Mouse (Mus musculus) brain, embryonic 14.5 days (tissue): ENCODE data around the gene Crebl2. TPM values are rescaled to one million over a fixed set of nuclear protein-coding genes. Genes with fewer than 3 reads are reported as not detected.

Source experiments
- DNase-seq: peaks from one replicate; pipeline ENCODE4 v3.0.0-alpha.2; 2011; ENCODE audit warnings: low read depth
- CTCF ChIP-seq: fragments of 200-500 bp; IDR thresholded peaks from 2 replicates; pipeline ENCODE4 v1.5.1; 2012; ENCODE audit warnings: inconsistent platforms, mild to moderate bottlenecking, moderate library complexity, borderline replicate concordance; ENCODE audit not compliant: insufficient read depth, insufficient read length; ENCODE audit errors: extremely low read depth
- POLR2A ChIP-seq: fragments of 200-500 bp; IDR thresholded peaks from 2 replicates; pipeline ENCODE4 v1.6.1; 2012; ENCODE audit warnings: mild to moderate bottlenecking, inconsistent platforms, borderline replicate concordance; ENCODE audit not compliant: poor library complexity, insufficient read depth, insufficient read length, severe bottlenecking; ENCODE audit errors: extremely low read depth
- polyA plus RNA-seq: library from polyadenylated mRNA; depleted of rRNA; stranded (reverse); fragments of >200 nt; gene quantifications from 2 replicates; pipeline ENCODE4 v1.2.3, GENCODE M21; 2012; rRNA removed

Crebl2 gene
- 8.4 and 8.8 TPM in 2 replicates for polyA plus RNA-seq

DNA sequence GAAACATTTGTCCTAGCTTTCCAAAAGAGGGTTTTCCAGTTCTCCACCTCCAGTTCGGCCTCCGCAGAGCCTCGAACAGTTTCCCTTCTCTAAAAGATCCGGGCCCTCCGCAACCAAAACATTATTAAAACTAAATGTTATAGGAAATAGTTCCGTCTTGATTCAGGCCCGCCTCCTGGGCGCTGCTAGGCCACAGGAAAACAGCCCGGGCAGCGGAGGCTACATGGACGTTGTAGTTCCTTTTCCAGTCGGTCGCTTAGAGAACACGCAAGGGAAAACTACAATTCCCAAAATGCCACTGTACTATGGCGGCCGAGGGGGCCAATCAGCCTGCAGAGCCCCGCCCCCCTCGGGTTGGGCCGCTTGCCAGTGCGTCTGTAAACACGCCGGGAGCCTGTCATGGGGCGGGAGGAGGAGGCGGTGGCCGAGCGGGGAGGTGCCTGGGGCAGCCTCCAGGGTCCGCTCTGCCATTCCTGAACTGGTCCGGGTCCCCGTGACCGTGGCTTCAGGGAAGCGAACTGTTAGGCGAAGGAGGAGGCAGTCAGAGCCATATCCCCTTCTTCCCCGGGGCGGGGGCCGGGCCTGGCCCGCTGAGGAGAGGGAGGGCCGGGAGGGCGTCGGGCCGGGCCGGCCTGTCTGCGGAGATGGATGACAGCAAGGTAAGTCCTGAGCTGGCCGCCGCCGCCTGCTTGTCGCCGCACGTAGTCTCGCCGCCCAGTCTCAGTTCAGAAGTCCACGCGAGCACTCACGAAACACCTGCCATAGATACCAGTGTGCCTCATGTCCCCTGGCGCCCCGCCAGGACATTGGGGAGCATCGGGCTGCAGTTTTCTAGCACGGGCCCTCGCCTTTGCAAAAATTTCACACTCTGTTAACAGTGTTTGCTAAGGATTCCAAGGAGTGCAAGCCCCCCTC, at the start of gene Crebl2:
Crebl2 (plus strand) TSS at position 369 of the 915 bp plus-strand sequence.
- peak; percentile 100 for DNase-seq
- TF ChIP-seq CTCF (no peak), POLR2A (peak; percentile 28; the same call in 1 of the 2 replicates)

DNA sequence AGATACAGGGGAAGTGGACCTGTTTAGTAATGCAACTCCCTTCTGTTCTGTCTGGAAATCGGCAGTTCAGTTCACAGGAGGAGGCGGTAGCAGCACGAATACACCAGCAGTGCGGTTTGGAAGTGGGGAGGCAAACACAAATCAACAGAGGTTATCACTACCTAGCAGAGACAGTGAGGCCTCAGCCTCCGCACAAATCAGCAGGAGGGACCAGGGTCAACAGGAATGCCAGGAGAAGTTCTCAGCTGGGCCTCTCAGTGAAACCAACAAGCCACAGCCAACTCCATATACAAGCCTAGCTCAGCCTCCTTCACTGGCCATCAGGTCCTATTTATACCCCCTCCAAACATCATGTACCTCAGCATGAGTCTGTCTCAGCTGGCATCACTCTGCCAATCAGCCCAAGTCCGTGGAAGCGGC, 48.5 kb upstream of the Crebl2 start:
- DNase-seq: no peak
- TF ChIP-seq POLR2A: no peak
- no peak for TF ChIP-seq CTCF

DNA sequence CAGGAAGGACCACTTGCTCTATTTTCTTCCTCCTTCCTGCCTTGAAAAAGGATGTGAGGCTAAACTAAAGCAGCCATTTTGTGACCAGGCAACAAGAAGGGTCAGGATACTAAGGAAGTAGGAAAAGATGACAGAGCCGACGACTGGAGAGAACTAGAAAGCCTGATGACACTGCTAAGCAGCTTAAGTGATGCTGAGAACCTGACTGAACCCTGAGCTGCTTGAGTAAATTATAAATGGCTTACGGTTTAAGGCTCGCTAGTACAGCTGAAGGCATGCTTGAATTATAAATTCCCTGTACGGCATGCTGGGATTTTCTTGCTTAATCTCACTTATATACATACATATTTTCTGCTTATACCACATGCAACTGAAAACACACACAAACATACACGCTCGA, 47.1 kb upstream of the Crebl2 start:
- TF ChIP-seq CTCF (no peak), POLR2A (no peak)
- DNase-seq: no peak

DNA sequence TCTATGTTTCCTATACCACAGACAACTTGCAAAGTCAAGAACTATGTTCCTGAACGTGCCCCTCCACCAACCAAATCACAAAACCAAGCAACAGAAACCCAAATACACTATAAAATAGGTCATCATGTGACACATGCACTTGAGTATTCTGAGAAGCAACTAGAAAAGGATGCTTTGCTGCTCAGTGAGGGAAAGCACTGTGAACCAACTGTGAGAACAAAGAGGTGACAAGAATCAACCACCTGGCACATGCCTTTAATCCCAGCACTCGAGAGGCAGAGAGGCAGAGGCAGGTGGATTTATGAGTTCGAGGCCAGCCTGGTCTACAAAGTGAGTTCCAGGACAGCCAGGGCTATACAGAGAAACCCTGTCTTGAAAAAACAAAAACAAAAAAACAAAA, 43.5 kb upstream of the Crebl2 start:
- no peak for DNase-seq
- TF ChIP-seq CTCF (no peak), POLR2A (no peak)

DNA sequence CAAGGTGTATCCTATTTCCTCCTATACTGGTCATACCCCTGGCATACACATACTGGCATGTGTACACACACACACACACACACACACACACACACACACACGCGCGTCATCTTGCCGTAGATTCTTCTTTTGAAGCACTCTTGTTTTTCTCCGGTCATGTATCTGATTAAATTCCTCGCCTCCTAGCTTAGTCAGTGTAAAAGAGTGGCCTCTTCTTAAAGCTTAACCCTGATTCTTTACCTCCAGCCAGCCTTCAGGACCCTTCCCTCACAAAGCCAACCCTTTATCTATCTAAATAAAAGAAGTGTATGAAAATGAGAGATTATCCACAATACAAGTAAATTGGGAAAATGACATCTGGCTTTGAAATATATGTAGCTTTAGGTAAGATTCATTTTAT, 40.9 kb upstream of the Crebl2 start:
- TF ChIP-seq CTCF (no peak), POLR2A (no peak)
- no peak for DNase-seq

DNA sequence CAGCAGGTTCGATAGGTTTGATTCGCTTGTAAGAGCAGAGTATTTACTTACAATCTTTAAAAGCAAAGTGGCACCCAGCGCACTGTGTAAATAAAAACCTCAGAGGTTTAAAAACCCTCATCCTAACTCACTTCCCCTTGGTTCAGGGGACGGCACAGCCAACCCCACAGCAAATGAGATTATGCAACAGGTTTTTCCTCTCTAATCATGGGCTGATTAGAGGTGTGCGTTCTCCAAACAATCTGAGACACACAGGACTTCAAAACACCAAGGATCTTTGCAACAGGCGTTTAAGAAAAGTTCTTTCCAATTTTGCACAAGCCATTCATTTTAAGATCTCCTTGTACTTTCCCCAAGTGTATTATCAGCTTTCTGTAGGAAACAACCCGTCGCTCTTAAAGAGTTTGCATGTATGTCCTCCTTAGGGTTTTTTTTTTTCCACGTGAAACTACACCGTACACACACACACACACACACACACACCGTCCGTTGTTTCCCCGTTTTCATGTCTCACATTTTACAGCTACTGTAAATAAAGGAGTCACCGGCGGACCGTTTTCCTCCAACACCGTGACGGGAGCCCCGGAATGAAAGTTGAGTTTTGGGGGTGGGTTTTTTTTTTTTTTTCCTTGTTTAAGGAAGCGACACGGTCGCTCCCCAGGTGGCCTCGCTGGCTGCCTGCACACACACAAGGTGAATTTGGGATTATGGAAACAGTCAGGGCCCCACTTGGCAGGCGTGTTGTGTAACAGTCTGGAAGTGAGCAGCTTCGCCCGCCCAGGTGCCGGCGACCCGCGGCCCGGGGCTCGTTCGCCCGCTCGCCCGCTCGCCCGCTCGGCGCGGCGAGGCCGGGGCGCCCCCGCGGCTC, 38.5 kb upstream of the Crebl2 start:
- TF ChIP-seq POLR2A (no peak), CTCF (no peak)
- peak; percentile 54 for DNase-seq

DNA sequence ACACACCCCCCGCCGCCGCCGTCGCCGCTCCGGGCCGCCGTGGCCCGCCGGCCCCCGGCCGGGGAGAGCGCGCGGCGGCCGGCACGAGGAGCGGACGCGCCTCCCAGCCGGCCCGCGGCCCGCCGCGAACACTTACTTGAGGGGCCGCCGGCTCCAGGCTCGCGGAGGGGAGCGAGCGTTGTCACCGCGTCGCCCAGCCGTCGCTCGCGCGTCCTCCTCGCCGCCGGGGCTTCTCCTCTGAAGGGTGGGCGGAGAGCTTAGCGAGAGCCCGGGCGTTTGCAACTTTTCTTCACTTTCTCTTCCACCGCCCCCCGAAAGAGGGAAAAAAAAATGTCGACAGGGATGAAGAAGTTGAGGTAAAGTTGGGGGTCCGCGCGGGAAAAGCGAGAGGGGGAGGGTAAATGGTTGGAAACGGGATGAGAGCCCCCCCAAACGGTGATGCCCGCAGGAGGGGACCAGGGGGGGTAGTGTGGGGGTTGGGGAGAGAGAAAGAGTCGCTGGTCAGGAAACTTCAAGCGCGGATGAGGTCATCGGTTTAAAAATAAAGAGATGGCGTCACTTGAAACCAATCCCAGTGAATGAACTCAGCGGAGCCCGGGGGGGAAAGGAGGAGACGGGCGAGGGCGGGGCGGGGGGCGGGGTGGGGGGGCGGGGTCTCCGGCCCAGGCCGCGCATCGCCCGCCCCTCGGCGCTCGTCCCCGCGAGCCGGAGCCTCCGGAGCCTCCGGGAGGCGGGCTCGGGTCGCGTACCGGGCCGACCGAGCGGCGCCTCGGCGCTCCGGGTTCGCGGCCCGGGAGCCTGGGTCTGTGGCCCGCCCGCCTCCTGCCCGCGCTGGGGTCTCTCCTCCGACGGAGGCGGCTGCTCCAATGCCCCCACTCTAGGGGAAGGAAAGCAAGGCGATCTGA, 37.6 kb upstream of the Crebl2 start, which contains the start of gene Dusp16:
Dusp16 (minus strand) TSS at position 485 of the 905 bp plus-strand sequence.
- peak; percentile 95 for DNase-seq
- TF ChIP-seq POLR2A: peak; percentile 61; the same call in 1 of the 2 replicates
- no peak for TF ChIP-seq CTCF

DNA sequence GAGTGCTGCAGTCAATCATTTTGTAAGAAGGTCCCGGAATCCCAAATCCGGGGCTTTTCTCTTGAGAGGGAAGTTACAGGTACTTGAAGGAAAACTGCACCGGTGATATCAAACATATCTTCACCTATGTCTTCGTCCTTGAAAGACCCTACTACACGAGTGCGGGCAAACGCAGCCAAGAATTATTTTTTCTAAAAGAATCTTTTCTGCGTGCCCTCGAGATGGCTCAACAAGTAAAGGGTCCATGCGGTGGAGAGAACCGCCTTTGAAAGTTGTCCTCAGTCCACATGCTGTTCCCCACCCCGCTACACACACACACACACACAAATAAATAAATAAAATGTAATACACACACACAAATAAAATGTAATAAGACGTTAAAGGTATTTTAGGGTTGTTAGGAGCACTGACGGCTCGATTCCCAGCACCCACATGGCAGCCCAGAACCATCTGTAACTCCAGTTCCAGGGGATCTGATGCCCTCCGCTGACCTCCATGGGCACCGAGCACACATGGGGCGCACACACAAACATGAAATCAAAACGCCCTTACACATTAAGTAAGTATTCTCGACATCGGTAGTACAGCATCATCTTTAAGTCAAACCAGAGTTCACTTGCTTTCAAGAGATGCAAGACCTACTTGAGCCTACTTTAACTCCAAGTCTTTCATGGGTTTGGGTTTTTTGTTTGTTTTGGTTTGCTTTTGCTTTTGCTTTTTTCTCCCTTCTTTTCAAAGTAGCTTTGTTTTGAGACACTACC, 36.7 kb upstream of the Crebl2 start:
- peak; percentile 6 for DNase-seq

DNA sequence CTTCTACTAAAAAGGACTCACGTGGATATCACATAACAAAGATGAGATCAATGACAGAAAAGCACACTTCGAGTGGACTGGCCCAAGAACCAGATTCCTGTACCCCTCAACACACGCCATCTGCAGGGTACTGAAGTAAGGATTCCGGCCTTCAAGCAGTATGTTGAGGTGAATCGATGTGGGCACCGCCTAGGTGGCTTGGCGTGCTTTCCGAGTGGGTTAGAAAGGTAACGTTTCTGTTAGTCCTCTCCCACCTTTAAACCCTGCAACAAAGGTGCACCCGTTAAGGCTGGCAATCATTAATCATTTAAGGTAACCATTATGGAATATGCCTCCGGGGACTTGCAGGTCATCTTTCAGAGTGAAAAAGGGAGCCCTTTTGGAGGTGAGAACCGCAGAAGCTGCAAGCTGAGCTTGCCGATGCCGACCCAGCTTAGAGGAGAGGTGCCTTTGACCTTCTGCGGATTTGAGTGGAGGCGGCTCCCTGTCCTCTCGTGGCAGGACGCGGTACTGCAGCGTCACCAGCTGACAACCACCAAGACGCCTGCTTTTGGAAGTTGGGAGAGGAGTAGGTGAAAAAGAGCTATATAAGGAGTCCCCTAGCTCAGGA, 35.9 kb upstream of the Crebl2 start:
- peak; percentile 89 for DNase-seq

More for the DNA sequence above, 36.7 kb upstream of the Crebl2 start:
- TF ChIP-seq CTCF: no peak
- TF ChIP-seq POLR2A: no peak

DNA sequence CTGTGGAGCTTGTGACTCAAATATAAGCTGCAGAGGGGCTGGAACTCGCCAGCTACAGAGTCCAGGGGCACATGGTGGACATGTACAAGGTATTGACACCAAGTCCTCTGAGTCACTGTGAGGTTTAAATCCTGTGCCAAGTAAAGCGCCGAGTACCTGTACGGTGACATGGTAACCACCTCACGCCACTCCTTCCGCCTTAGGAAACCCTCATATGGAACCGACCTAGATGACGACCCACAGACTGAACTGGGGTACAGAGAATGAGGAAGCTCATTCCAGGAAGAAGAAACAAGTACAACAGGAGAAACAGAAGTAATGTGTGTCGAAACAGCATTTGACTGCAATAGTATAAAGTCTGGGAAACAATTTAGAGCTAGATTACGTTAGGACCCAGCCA, 33.7 kb upstream of the Crebl2 start:
- DNase-seq: no peak
- TF ChIP-seq POLR2A (no peak), CTCF (no peak)

More for the DNA sequence above, 35.9 kb upstream of the Crebl2 start:
- TF ChIP-seq CTCF (peak; percentile 96), POLR2A (no peak)

DNA sequence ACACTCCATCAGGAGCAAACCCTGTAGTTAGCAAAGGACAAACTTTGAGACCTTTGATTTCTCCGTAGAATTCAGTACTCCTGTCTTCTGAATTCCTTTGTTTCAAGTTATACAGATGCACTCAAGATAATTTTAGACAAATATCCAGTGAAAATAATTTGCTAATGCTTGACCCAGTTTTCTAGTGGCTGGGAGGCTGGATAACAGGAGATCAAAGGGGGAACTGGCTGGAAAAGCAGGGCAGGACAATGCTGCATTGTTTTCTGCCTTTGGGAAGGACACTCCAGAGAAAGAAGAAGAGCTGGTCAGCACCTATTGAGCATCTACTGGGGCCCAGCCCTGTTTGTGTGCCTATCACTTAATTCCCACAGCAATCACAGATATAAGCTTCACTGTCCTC, 28.5 kb upstream of the Crebl2 start:
- no peak for TF ChIP-seq CTCF
- TF ChIP-seq POLR2A: no peak
- no peak for DNase-seq

DNA sequence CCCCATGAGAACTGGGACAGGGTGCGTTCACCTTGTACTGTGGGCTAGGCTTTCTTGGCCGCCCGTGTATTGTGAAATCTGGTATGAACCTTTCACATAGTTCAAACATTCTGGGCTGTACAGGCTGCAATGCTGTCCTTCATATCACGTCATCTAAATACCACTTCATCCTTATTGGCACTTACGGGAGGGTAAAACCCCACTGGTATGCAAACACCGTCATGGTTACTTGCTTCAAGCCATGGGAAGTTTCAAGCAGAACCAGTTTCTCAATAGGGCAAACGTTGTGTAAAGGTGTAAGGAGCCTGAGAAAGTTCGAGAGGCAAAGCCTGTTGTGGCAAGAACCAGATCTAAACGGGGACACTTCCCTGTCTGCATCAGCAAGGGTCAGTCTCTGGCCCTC, 27.3 kb upstream of the Crebl2 start:
- no peak for TF ChIP-seq POLR2A
- no peak for TF ChIP-seq CTCF
- no peak for DNase-seq
